Mouse (Mus musculus) bone marrow, adult 2 months (tissue): ENCODE data around the gene Dtl. TPM values are rescaled to one million over a fixed set of nuclear protein-coding genes. Genes with fewer than 3 reads are reported as not detected.

Experiments used
- H3K27ac ChIP-seq: fragments of 200-500 bp; 2 replicates; pipeline ENCODE4 v1.5.1; 2012; ENCODE audit warnings: low read depth, mild to moderate bottlenecking, control low read depth, inconsistent platforms, low read length; ENCODE audit not compliant: control insufficient read depth, poor library complexity, insufficient read depth
- H3K4me1 ChIP-seq: fragments of 200-500 bp; 2 replicates; pipeline ENCODE4 v1.6.1; 2011; ENCODE audit warnings: low read length; ENCODE audit not compliant: control insufficient read depth, insufficient read depth
- H3K4me3 ChIP-seq: fragments of 200-500 bp; replicated peaks from 2 replicates; pipeline ENCODE3; 2011; ENCODE audit warnings: mild to moderate bottlenecking, low read depth, low read length, control low read depth; ENCODE audit not compliant: control insufficient read depth
- CTCF ChIP-seq: fragments of 200-500 bp; IDR thresholded peaks from 2 replicates; pipeline ENCODE4 v1.5.1; 2011; ENCODE audit warnings: low read length, control low read depth; ENCODE audit not compliant: control insufficient read depth, insufficient read depth
- POLR2A ChIP-seq: fragments of 200-500 bp; IDR thresholded peaks from 2 replicates; pipeline ENCODE4 v1.6.1; 2011; ENCODE audit warnings: low read depth, mild to moderate bottlenecking, control low read depth, low read length, borderline replicate concordance; ENCODE audit not compliant: control insufficient read depth
- WGBS: fragments of 180-500 bp; shearing (Covaris S2); methylation state at CpG from one replicate; pipeline ENCODE4 v1.1.7; 2018; 5-methylcytosine and 5-hydroxymethylcytosine counted together
- polyA plus RNA-seq: library from polyadenylated mRNA; stranded (reverse); fragments of >200 nt; gene quantifications from 2 replicates; pipeline ENCODE4 v1.2.4, GENCODE M21; 2011; ENCODE audit warnings: low replicate concordance; ENCODE audit not compliant: missing spikeins, insufficient read depth, insufficient read length

Dtl gene
- polyA plus RNA-seq, 1 experiment: 23.5 TPM

DNA sequence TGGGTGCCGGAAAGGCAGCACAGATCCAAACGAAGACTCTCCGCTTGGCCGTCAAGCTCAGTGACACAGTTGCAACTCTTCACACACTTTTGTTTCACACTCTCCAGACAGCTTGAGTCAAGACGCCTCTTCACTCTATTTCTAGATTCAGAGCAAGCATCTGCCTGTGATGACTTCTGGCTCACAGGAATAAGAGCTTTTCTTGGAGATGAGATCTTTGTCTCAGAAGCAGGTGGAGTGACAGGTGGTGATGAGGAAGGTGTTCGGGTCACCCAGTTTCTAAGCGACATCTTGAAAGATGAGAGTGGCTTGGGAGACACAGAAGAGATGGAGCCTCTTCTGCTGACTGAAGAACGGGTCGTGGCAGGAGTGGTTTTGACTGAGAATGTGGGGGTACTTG is 34.3 kb downstream of the Dtl start:
- 91% methylated on average over 9 of the region's 9 CpGs for WGBS
- H3K27ac ChIP-seq: no peak overlapping the region
- no peaks in the 10 kb centered on the region for H3K4me1 ChIP-seq
- no peak for TF ChIP-seq CTCF
- no peak for TF ChIP-seq POLR2A
- no peak overlapping the region for H3K4me3 ChIP-seq

DNA sequence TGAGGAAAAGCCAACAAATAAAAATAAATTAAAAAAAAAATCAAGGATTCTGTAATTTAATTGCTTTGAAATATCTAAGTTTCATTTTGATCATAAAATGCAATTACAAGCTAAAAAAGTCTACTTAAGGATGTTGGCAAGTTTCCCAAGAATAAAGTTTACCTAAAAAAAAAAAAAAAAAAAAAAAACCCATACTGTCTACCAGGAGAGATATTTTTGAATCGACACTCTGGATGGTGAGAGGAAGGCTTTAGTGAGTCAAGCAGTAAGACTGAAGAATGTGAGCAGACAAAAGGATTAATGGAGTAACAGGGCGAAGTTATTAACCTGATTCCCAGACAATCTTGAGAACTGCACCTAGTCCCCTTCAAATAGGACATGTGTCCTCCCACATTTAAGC is 35.0 kb downstream of the Dtl start:
- H3K4me1 ChIP-seq: no peaks in the 10 kb centered on the region
- 66% methylated on average over 2 of the region's 2 CpGs for WGBS
- no peak overlapping the region for H3K27ac ChIP-seq
- no peak overlapping the region for H3K4me3 ChIP-seq
- TF ChIP-seq POLR2A: no peak
- TF ChIP-seq CTCF: no peak

DNA sequence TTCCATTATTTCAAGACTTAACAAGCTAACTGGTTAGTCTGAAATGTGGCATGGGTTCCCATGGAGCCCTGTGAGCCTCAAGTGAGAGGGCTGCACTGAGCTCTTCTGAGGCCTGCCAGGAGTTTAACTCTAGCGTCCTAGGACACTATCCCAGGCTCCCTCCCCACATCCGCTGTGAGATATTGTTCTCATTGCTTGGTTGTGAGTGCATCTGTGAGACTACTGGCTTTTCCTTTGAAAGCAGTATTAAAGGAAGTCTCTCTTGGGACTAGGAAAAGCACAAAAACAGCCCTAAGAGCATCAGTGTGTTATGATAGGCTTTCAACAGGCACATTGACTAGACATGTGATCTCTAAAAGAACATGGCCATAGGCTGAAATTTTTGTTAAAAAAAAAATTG is 40.4 kb downstream of the Dtl start:
- WGBS: 86% methylated on average over 2 of the region's 2 CpGs
- Histone ChIP-seq H3K4me1 (peaks cover 5% of the 10 kb centered on the region; the same call in 1 of the 2 replicates), H3K27ac (no peak overlapping the region), H3K4me3 (no peak overlapping the region)
- TF ChIP-seq POLR2A (no peak), CTCF (no peak)

DNA sequence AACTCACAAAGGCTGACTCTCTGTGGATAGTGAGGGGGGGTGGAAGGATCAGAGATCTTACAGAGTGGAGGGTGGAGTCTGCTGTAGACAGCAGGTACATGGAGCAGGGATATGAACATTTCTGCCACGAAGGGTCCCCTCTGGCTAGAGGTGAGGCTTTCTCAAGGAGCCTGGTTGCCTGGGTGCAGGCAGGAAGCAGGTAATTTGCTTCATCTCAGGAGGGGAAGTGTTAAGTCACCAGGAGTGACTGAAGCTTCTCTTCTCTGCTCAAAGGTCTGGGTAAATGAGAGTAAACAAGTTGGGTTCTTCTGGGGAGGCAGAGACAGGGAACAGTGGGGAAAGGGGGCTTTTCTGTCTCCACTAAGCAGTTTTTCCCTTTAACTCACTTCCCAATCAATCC is 44.3 kb downstream of the Dtl start:
- Histone ChIP-seq H3K4me1 (peaks cover 6% of the 10 kb centered on the region; the same call in 1 of the 2 replicates), H3K4me3 (no peak overlapping the region), H3K27ac (peak overlapping the region; percentile 20; the same call in 1 of the 2 replicates)
- no peak for TF ChIP-seq POLR2A
- no peak for TF ChIP-seq CTCF
- WGBS: 12% methylated on average over 1 of the region's 1 CpGs

- 67% methylated on average over 2 of the region's 2 CpGs for WGBS
- no peak overlapping the region for H3K4me3 ChIP-seq
- H3K4me1 ChIP-seq: peaks cover 6% of the 10 kb centered on the region; the same call in 1 of the 2 replicates
- TF ChIP-seq POLR2A: no peak
- TF ChIP-seq CTCF: no peak
- no peak overlapping the region for H3K27ac ChIP-seq
Measured at GRCm38 (mm10) chr1:191529406-191529805, 45.9 kb downstream of the Dtl start.

DNA sequence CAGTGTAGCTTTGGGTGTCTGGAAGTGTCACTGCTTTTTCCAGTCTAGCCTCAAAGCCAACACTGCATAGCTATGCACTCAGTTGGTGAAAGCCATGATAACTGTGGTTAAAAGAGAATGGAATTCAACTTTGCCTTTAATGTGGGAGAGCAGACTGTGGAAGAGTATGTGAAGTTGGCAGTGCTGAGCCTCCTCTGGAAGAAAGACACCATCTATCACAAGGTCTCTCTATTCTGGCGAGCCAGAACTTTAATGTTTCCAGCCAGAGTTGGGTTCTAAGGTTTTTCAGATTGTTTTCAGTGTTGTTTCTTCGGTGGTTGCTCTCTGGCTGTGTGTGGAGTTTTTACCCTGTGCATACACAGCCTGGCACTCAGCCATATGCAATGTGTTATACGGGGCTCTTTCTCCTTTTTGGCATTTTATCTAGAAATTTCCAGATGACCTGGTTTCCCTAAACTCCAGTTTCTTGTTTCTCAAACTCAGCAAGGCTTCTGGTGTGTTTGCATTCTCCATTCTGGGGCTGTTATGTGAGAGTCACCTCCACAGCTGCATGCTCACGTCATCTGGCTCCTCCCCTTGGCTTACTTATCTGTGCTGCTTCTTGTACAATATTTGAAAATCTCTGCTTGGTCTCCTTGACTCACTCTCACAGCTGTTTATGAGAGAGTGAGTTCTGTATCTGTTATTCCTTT is 47.3 kb downstream of the Dtl start:
- no peak for TF ChIP-seq POLR2A
- no peak for TF ChIP-seq CTCF
- 57% methylated on average over 4 of the region's 4 CpGs for WGBS
- no peak overlapping the region for H3K27ac ChIP-seq
- no peak overlapping the region for H3K4me3 ChIP-seq
- H3K4me1 ChIP-seq: peaks cover 6% of the 10 kb centered on the region; the same call in 1 of the 2 replicates

- TF ChIP-seq POLR2A (no peak), CTCF (no peak)
- Histone ChIP-seq H3K4me1 (peaks cover 6% of the 10 kb centered on the region; the same call in 1 of the 2 replicates), H3K27ac (no peak overlapping the region), H3K4me3 (no peak overlapping the region)
- WGBS: 51% methylated on average over 3 of the region's 3 CpGs
Measured at GRCm38 (mm10) chr1:191527089-191527488, 48.3 kb downstream of the Dtl start.

DNA sequence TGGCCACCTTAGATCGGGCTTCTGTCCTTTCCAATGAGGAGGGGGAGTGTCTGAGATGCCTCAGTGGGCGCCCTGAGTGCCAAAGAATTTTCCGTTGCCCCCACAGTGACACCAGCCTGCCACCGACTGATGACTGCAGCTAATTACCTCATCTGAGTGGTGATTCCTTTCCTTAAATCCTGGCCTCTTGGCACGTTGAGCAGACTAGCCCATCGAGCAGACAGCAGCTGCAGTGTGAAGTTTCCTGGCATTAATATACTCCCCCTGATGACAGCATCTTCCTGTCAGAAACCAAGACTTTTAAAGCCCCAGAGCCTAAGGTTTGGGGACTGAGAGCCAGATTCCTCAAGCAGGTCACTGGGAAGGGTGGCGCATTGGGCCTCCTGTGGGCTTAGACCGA is 53.9 kb downstream of the Dtl start:
- Histone ChIP-seq H3K4me3 (no peak overlapping the region), H3K4me1 (peaks cover 2% of the 10 kb centered on the region; the same call in 1 of the 2 replicates), H3K27ac (no peak overlapping the region)
- 64% methylated on average over 8 of the region's 8 CpGs for WGBS
- no peak for TF ChIP-seq POLR2A
- no peak for TF ChIP-seq CTCF

GRCm38 (mm10) chr1:191520669-191521068 is 54.7 kb downstream of the Dtl start:
- Histone ChIP-seq H3K4me1 (peaks cover 2% of the 10 kb centered on the region; the same call in 1 of the 2 replicates), H3K27ac (no peak overlapping the region), H3K4me3 (no peak overlapping the region)
- TF ChIP-seq CTCF (no peak), POLR2A (no peak)
- WGBS: 60% methylated on average over 10 of the region's 10 CpGs
